ENCODE assay signal across 7 mouse cellular contexts in genomic region chr2:132111266-132111665, GRCm38 (mm10). TPM values are rescaled to one million over a fixed set of nuclear protein-coding genes. Genes with fewer than 3 reads are reported as not detected.
A peak's percentile ranks its signal among the peaks of the same experiment; 100 is the strongest.
DNase-seq lines count a peak whose midpoint lies in the region; ATAC-seq and TF ChIP-seq lines count a peak whose summit lies in the region.

No protein-coding gene starts in this region.

- peak; percentile 48 for ATAC-seq in Patski
- ATAC-seq in forebrain, postnatal 0 days, result peak; percentile 88
- no peak for ATAC-seq in hindbrain, embryonic 11.5 days (ENCODE audit: low FRiP score)

- no peaks in the 10 kb centered on the region for H3K27me3 ChIP-seq in Patski
- H3K27me3 ChIP-seq in forebrain, postnatal 0 days (ENCODE audit: insufficient read depth, low read length), result no peaks in the 10 kb centered on the region
- no peaks in the 10 kb centered on the region for H3K27me3 ChIP-seq in hindbrain, embryonic 11.5 days (ENCODE audit: control insufficient read depth, insufficient read depth, low read length)

- WGBS in forebrain, postnatal 0 days, result 46% methylated on average over 9 of the region's 9 CpGs
- 56% methylated on average over 9 of the region's 9 CpGs for WGBS in hindbrain, embryonic 11.5 days

- H3K27ac ChIP-seq in forebrain, postnatal 0 days (ENCODE audit: low read depth, low read length), result peak overlapping the region; percentile 54; the same call in 1 of the 2 replicates
- H3K27ac ChIP-seq in hindbrain, embryonic 11.5 days (ENCODE audit: low read depth, low read length), result no peak overlapping the region

- no peak for DNase-seq in Patski (ENCODE audit: low read depth, low spot score)
- peak; percentile 67 to 78 for DNase-seq in cerebellum, adult 18-20 months
- DNase-seq in forebrain, postnatal 0 days, result peak; percentile 80
- DNase-seq in hindbrain, embryonic 11.5 days (ENCODE audit: low spot score), result peak; percentile 46
- peak; percentile 35 to 45 for DNase-seq in layer of hippocampus, postnatal 25 days (ENCODE audit: extremely low spot score in 1 of 2, low spot score in 1 of 2)
- peak; percentile 84 for DNase-seq in lung, postnatal 25 days (ENCODE audit: low spot score)
- DNase-seq in right cerebral cortex, postnatal 14 days, result peak; percentile 58

- H3K4me2 ChIP-seq in forebrain, postnatal 0 days (ENCODE audit: low read depth), result no peak overlapping the region
- H3K4me2 ChIP-seq in hindbrain, embryonic 11.5 days (replicated peaks; ENCODE audit: low read depth, low read length), result no peak overlapping the region

- no peaks in the 10 kb centered on the region for H3K4me1 ChIP-seq in forebrain, postnatal 0 days (ENCODE audit: insufficient read depth)
- no peaks in the 10 kb centered on the region for H3K4me1 ChIP-seq in hindbrain, embryonic 11.5 days (replicated peaks; ENCODE audit: control insufficient read depth, insufficient read depth, low read length)

- POLR2A ChIA-PET in Patski (lab: Charles Lee), result no interaction called here

- in situ Hi-C loops in Patski (cut with MboI; ENCODE audit: low pct_unique_long_range_greater_than_20kb), result no loop called here

- CTCF ChIA-PET in Patski (lab: Charles Lee), result interaction anchor here (0.7 to 6.9 kb wide), 10 partner anchors 13 to 130 kb away, joined by 3 to 59 read pairs (median 4); no protein-coding TSS in a partner anchor

- no peak overlapping the region for H3K4me3 ChIP-seq in forebrain, postnatal 0 days (ENCODE audit: low read depth, low read length)
- H3K4me3 ChIP-seq in hindbrain, embryonic 11.5 days (ENCODE audit: low read depth, low read length), result no peak overlapping the region

- H3K9ac ChIP-seq in forebrain, postnatal 0 days, result 0 out of 2 replicates have a peak overlapping the region, but pooled peaks have one; percentile 14
- H3K9ac ChIP-seq in hindbrain, embryonic 11.5 days (ENCODE audit: low read depth, low read length), result no peak overlapping the region

- H3K36me3 ChIP-seq in forebrain, postnatal 0 days (ENCODE audit: insufficient read depth), result no peaks in the 10 kb centered on the region
- no peaks in the 10 kb centered on the region for H3K36me3 ChIP-seq in hindbrain, embryonic 11.5 days (ENCODE audit: control insufficient read depth, insufficient read depth, low read length)

- H3K9me3 ChIP-seq in forebrain, postnatal 0 days (ENCODE audit: low read length), result no peaks in the 10 kb centered on the region
- H3K9me3 ChIP-seq in hindbrain, embryonic 11.5 days (ENCODE audit: control insufficient read depth, low read length), result no peaks in the 10 kb centered on the region

- TF ChIP-seq CTCF in Patski (IDR thresholded peaks at IDR 0.05), result peak; percentile 91
- TF ChIP-seq CTCF in forebrain, postnatal 0 days (IDR thresholded peaks at IDR 0.05; ENCODE audit: low read depth), result peak; percentile 87

RNA-seq across cellular contexts. Expression of gene Slc23a2, which starts 33.6 kb away (rescaled TPM):
- 19.7 TPM for polyA plus RNA-seq in Patski (2021)
- total RNA-seq in forebrain, postnatal 0 days (2014; rRNA removed), result 49.2 and 57.2 TPM in 2 replicates
- 29.0 and 36.2 TPM in 2 replicates for polyA plus RNA-seq in forebrain, postnatal 0 days (2015; fragmentation: Nextera tagmentation; extraction: Ambion mirVana)
- 11.4 and 14.6 TPM in 2 replicates for polyA plus RNA-seq in hindbrain, embryonic 11.5 days (2014; fragmentation: Nextera tagmentation; extraction: Ambion mirVana)
- 10 to 100 TPM; 90.9 to 94.0 TPM for total RNA-seq in layer of hippocampus, postnatal 25 days (2021)
